Mouse (Mus musculus) C2C12 (cell line): ENCODE measurements around the gene Pycr2.

Experiments
- CEBPB ChIP-seq: IDR thresholded peaks from one replicate; pipeline ENCODE4 v1.6.1; 2011; ENCODE audit warnings: low read depth, mild to moderate bottlenecking, control low read depth, moderate library complexity
- CTCF ChIP-seq: IDR thresholded peaks from one replicate; pipeline ENCODE4 v1.5.1; 2011; ENCODE audit not compliant: control insufficient read depth, insufficient read depth, insufficient read length

DNA sequence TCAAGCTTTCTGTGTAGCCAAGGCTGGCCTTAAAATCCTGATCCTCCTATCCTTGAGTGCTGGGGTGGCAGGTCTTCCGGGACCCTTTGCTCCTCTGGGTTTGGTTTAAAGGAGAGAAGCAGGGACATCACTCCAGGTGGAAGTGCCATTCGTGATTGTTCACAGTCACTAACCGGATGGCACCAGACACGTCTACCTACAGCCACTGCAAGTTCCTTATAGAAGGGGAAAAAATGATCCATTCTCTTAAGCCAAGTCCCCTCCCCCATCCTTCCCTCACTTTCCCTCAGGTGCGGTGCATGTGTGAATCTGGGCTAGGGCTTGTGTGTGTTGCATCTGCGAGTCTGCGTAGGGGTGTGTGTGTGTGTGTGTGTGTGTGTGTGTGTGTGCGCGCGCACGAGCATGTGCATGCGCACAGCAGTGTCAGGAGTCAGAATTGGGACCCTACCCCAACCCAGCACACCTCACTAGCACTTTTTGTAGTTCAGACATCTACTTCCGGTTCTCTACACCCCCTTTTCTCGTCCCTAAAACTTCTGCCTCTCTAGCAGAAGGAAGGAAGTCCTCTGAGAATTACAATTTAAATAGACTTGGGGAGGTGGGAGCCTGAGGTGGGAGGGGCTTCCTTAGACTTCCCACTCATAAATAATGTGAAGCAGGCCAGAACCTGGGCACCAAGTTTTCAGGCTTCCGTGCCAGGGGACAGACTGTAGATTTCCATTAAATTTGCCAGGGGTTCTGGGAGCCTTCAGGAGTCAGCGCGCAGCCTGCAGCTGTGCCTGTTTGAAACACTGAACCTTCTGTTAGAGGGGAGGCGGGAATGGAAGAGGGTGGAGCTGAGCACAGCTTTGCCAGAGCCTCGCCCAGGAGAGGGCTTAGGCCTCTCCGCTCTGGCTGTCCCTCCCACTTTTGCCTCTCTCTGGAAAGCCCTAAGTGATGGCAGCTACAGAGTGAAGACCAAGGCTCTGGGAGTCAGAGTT lies 41.2 kb downstream of the Pycr2 start:
- TF ChIP-seq CTCF (no peak), CEBPB (no peak)
